Mouse (Mus musculus) urinary bladder, postnatal 14 days (tissue): ENCODE results near the gene Dgat2.

Source experiments
- DNase-seq: peaks from one replicate; pipeline ENCODE4 v3.0.0; 2021; ENCODE audit warnings: low spot score

Gene Dgat2

GRCm38 (mm10) chr7:99193926-99194325 lies 11.4 kb upstream of the Dgat2 start:
- no peak for DNase-seq

DNA sequence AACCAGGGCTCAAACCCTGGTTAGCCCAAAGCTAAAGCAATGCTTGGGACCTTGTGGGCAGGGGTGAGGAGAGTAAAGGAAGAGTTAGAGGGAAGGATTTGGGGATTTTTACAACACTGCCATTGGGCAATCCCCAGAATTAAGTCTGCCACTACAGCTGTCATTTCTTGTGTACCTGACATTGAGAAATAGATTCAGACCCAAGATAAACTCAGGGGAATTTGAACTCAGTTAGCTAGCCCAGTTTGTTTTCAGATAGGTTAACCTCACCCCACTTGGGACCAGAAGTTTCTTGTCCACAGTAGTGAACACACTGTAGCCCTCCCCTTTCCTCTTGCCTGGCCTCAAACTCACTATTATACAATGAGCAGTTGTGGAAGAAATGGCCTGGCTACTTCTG lies 8.9 kb upstream of the Dgat2 start:
- no peak for DNase-seq

DNA sequence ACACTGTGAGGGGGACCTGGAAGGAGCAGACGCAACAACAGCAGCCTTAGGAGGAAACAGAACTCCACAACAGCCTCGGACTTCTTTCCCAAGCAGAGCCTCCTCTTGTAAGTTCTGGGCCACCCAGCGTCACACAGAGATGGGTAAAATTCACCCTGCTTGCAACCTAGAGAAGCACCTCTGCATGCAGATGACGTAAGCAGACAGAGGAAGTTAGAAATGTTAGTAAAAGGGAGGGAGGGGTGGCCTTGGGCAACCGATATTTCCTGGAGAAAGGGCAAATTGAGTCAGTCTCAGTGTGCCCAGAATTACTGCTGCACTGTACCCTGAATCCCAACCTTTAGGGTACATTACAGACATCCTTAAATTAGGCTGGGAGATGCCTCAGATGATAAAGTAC lies 7.4 kb upstream of the Dgat2 start:
- DNase-seq: no peak

- no peak for DNase-seq
Measured at GRCm38 (mm10) chr7:99188630-99189029, 6.1 kb upstream of the Dgat2 start.

GRCm38 (mm10) chr7:99187451-99187850 lies 4.9 kb upstream of the Dgat2 start:
- no peak for DNase-seq

DNA sequence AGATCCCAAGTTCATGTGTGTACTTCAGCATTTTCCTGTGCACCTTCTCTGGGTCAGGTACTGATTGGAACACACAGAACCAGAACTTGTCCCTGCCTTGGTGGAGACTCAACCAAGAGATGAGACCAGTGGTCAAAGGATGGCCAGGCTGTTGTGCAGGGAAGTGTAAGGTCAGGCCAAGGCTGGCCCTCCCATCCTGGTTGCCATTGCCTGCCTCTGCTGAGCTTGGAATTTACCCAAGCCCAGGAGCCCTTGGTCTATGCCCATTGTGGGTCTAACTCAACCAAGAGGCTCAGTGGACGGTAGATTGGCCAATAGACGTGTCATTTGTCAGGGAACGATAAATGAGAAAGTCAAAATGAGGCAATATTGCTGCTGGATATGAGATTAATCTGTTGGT lies 2.9 kb upstream of the Dgat2 start:
- DNase-seq: no peak

DNA sequence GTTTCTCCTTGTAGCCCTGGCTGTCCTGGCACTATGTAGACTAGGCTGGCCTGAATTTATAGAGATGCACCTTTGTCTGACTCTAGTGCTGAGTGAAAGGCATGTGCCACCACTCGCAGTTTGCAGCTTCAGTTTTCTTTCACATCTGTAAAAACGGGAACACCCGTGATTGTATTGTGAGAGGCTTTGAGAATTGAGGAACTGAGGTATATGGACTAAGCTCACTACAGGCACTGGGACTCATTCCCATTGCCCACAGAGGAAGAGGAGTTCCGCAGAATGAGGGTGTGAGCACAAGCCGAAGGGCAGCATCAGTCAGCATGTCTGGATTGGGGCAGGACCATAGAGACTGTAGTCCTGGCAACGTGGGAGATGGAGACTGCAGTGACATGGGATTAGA lies 1.2 kb upstream of the Dgat2 start:
- no peak for DNase-seq

GRCm38 (mm10) chr7:99181619-99182431 lies 694 bp downstream of the Dgat2 start:
- no peak for DNase-seq

- DNase-seq: no peak
Measured at GRCm38 (mm10) chr7:99180162-99180561, 2.4 kb downstream of the Dgat2 start.

DNA sequence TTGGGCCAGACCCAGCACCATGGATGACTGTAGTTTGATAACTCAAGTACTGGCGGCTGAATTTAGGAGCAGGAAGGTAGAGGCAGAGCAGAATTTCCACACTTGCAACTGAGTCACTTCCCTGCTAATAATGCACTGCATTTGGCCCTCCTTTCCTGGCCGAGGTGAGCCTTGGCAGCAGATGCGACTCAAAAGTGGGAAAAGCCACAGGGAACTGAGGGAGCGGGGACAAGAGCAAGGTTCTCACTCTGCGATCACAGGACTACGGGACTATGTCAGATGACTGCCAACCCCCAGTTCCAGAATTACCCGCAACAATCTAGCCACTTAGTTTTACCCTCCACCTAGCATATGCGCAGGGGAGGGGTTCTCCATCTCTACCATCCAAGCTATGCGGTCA lies 3.2 kb downstream of the Dgat2 start:
- no peak for DNase-seq

DNA sequence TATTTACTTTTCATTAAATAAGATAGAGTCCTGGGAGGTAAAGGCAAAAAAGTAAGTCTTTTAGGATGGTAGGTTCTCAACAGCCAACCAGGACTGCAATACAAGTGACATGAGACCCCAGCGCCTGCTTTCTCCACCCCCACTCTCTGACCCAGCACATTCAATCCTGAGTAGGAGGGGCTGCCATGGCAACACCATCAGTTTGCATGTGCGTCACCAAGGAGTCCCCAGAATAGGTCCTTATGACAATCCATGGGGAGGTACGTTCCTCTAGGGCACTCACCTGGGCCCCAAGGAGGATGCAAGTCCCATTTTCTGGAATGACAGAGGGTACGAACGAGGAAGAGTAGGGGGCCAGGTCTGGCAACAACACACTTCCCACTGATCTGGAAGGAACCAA lies 5.1 kb downstream of the Dgat2 start:
- no peak for DNase-seq

- no peak for DNase-seq
Measured at GRCm38 (mm10) chr7:99175666-99176065, 6.9 kb downstream of the Dgat2 start.

GRCm38 (mm10) chr7:99175118-99175517 lies 7.4 kb downstream of the Dgat2 start:
- DNase-seq: no peak

- DNase-seq: no peak
Measured at GRCm38 (mm10) chr7:99174006-99174405, 8.5 kb downstream of the Dgat2 start.

DNA sequence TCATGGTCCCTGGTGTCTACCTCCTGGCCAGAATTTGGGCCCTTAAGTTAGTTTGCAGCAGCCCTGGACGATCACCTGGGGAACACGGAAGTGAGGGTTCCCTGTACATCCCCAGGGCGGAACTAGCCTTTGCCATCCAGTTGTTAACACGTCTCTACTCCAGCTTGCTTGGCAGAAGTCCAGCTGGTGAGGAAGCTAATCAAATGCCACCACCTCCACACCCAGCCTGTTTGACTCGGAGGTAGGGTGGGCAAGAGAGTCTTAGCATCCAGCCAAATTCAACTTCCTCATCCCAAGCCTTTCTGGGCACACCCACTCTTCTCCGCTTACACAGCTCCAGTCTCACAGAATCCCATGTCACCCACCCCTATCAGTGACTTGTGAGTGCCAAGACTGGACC lies 9.6 kb downstream of the Dgat2 start:
- peak; percentile 59 for DNase-seq

GRCm38 (mm10) chr7:99171730-99172463 lies 10.6 kb downstream of the Dgat2 start:
- no peak for DNase-seq

DNA sequence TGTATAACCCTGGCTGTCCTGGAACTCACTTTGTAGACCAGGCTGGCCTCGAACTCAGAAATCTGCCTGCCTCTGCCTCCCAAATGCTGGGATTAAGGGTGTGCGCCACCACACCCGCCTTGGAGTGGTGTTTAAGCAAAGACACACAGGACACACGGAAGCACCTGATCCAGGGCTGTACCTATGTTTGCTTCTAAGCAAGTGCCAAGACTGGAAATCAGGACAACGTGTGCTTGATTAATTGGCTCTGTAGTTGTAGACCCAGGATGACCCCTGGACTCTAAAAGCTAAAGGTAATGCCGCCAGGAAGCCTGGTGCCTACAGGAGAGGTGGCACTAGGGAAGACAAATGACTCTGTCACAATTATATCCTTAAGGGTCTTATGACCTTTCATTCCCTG lies 12.0 kb downstream of the Dgat2 start:
- no peak for DNase-seq

- no peak for DNase-seq
Measured at GRCm38 (mm10) chr7:99169717-99170403, 12.7 kb downstream of the Dgat2 start.

- no peak for DNase-seq
Measured at GRCm38 (mm10) chr7:99168756-99169155, 13.8 kb downstream of the Dgat2 start.

DNA sequence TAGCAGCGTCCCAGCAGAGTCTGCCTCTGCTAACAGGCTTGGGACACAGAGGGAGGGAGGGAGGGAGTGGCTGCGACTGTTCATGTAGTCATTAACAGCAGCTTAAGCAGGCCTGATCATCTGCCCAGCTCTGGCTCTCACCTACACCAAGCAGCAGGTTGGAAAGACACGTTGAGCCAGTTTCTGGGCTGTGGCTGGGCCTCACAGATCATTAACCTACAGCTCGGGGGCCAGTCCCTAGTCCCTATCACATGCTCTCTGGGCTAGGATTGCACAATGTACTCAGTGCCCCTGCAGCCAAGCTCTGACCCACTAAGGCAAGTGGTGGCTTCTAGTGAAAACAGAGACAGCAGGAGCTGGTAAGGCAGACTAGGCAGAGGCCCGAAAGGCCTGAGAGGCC lies 14.6 kb downstream of the Dgat2 start:
- peak; percentile 69 for DNase-seq

- no peak for DNase-seq
Measured at GRCm38 (mm10) chr7:99166159-99166558, 16.4 kb downstream of the Dgat2 start.

DNA sequence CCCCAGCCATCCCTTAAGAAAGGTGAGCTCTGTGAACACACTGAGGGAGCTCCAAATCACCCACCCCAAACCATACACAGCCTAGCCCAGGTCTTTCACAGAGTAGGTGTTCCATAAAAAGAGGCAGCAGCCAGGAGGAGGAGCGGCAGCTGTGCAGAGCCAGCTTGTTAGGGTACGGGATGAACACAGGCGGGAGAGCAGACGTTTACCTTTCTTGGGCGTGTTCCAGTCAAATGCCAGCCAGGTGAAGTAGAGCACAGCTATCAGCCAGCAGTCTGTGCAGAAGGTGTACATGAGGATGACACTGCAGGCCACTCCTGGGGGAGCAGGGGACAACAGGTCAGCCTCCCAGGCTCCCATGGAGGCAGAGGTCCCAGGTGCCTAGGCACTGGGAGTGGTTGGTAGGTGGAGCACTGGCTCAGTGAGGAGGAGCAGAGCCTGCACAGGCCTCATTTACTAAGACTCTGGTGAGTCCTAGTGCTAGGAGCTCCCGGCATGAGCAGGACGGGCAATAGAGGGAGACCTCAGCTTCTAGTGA lies 17.6 kb downstream of the Dgat2 start:
- no peak for DNase-seq

GRCm38 (mm10) chr7:99162462-99162861 lies 20.1 kb downstream of the Dgat2 start:
- no peak for DNase-seq
